Mouse (Mus musculus): ENCODE measurements at regions not wholly inside any gene's neighbourhood (a gene's known extent, or its start where the extent isn't known, plus 50 kb on each side); places are given as distances from the start of the nearest gene placed in this dataset.

- TF ChIP-seq CTCF (IDR thresholded peaks at IDR 0.05; ENCODE audit: extremely low read depth, insufficient read depth, insufficient read length, insufficient replicate concordance) (no peak), POLR2A (IDR thresholded peaks at IDR 0.05; ENCODE audit: low read depth, low read length) (no peak)
These were observed 211.9 kb downstream of the Gm10260 start for GRCm38 (mm10) chr13:97548527-97548977.
